Mouse (Mus musculus): ENCODE measurements around the gene Edar.

Gene Edar

GRCm38 (mm10) chr10:58601946-58602345, 73.5 kb downstream of the Edar start:
- DNase-seq (ENCODE audit: low spot score in 2 of 2): no peak

- no peak for DNase-seq (ENCODE audit: low spot score in 2 of 2)
These were observed 74.0 kb downstream of the Edar start for GRCm38 (mm10) chr10:58601431-58601901.

GRCm38 (mm10) chr10:58600983-58601382, 74.5 kb downstream of the Edar start:
- DNase-seq (ENCODE audit: low spot score in 2 of 2): no peak

DNA sequence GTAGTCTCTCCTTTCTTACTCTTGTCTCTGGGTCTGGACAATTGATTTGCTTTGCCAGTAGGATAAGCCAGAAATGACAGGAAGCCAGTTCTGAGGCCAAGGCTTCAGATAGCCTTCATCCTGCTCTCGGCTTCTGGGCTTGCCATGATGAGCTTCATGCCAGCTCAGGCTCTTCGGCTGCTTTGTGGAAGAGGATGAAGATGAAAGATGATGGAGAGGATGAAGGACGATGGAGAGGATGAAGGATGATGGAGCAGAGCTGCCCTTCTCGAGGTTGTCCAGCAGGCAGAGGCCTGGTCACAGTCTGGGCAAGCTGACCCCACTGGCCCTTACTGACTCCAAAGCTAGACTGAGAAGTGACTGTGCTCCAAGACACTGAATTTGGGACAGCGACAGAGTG, 75.3 kb downstream of the Edar start:
- DNase-seq (ENCODE audit: low spot score in 2 of 2): no peak

DNA sequence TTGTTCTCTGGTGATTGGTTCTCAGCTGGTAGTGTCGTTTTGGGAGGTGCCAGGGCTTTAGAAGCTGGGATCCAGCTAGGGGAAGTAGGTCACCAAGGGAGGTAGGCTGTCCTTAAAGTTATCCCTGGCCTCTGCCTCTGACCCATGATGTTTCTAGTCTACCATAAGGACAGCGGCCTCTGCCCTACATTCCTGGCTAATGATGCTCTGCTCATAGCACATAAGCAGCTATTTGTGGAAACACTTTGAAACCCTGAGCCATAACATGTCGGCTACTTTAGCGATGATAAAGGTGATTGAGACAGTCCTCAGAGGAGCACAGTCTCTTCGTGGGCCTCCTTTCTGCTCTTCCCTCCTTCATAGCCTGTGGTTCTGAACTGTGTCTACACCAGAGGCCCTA, 79.6 kb downstream of the Edar start:
- no peak for DNase-seq (ENCODE audit: low spot score in 2 of 2)

DNA sequence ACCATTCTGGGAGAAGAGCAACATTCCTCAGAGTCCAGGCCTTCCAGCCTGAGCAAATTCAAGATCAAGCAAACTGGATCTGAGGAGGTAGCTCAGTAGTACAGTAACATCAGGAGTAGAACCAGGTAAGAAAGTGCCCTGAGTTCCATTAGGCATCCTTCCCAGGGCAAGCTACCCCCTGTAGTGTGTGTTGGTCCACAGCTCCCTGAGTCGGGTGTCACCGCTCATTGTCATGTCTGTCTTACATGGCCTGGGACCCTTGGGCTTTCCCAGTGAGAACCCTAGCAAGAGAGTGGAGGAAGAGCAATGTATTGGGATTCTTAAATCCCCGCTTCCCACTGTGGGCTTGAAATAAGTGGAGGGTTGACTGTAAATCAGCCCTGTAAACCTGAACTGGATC, 80.3 kb downstream of the Edar start:
- DNase-seq (ENCODE audit: low spot score in 2 of 2): no peak

GRCm38 (mm10) chr10:58594486-58594885, 81.0 kb downstream of the Edar start:
- DNase-seq (ENCODE audit: low spot score in 2 of 2): no peak

GRCm38 (mm10) chr10:58585427-58586223, 89.8 kb downstream of the Edar start:
- no peak for DNase-seq (ENCODE audit: low spot score in 2 of 2)

- DNase-seq (ENCODE audit: low spot score in 2 of 2): no peak
These were observed 114.9 kb downstream of the Edar start for GRCm38 (mm10) chr10:58560521-58560920.

- DNase-seq (ENCODE audit: low spot score in 2 of 2): no peak
These were observed 115.6 kb downstream of the Edar start for GRCm38 (mm10) chr10:58559901-58560300.

DNA sequence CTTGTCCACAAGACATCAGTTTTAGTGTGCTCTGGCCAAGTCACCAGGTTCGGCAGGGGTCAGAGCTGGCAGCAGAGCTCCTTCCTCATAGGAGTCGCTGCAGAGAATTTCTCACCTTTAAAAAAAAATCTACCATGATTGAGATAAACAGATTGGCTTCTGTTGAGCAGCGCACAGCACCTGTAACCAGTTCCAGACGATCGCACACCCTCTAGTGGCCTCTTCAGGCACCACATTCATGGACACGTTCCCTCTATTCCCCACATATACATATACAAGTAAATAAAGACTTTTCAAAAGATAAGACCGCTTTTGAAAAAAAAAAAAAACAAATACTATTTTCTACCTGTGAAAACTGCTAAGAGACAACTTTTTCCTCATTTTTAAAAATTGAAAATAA, 116.4 kb downstream of the Edar start:
- peak in 1 of 2 experiments; percentile 10 for DNase-seq (ENCODE audit: low spot score in 2 of 2)

DNA sequence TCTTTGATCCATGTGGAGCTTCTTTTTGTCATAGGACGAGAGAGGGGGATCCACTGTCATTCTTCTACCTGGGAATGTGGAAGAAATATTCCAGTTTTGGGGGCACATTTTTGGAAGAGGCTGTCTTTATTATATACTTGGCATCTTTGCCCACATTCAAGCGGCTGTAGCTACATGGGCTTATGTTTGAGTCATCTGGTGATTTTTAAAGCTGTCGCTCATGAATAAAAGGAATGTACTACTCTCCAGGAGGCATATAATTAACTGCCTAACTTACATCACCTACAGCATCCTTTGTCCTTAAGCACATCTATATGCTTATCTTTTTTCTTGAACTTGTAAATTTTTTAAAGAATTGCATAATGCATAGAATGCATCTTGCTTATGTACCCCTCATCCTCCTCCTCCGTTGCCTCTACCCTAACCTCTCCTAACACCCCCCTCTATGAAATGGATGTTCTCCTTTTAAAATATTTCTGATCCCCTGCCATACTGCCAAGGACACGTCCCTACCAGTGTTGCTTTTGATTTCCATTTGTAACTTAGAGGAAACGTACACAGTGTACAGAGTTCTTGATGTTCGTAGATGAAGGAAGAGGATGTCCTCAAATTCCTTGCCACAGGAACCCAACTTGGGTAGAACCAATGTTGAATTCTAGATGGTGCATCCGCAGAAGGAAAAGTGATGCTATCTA, 120.6 kb downstream of the Edar start:
- DNase-seq (ENCODE audit: low spot score in 2 of 2): no peak

All from spleen, postnatal 14 days (tissue).